Mouse (Mus musculus): ENCODE results near the gene Bri3bp.
"Not testable (repeated sequence)": the region's sequence is repeated elsewhere in the genome, so short reads cannot be mapped to it uniquely, and the experiment has no call there.

Bri3bp gene

DNA sequence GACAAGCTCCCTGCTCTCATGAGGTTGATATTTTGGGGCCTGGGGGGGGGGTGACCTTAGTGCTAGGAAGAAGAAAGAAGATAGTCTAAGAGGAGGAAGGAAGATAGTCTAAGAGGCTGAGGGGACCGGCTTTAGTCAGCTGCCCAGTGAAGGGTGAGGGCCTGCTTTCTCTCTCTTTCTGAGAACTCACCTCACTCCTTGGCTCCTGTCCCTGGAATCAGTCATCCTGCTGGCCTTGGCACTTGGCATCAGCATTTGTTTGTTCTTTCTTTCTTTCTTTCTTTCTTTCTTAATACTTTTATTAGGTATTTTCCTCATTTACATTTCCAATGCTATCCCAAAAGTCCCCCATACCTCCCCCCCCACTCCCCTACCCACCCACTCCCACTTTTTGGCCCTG lies 44.7 kb downstream of the Bri3bp start:
- DNase-seq (ENCODE audit: low spot score), result no peak

DNA sequence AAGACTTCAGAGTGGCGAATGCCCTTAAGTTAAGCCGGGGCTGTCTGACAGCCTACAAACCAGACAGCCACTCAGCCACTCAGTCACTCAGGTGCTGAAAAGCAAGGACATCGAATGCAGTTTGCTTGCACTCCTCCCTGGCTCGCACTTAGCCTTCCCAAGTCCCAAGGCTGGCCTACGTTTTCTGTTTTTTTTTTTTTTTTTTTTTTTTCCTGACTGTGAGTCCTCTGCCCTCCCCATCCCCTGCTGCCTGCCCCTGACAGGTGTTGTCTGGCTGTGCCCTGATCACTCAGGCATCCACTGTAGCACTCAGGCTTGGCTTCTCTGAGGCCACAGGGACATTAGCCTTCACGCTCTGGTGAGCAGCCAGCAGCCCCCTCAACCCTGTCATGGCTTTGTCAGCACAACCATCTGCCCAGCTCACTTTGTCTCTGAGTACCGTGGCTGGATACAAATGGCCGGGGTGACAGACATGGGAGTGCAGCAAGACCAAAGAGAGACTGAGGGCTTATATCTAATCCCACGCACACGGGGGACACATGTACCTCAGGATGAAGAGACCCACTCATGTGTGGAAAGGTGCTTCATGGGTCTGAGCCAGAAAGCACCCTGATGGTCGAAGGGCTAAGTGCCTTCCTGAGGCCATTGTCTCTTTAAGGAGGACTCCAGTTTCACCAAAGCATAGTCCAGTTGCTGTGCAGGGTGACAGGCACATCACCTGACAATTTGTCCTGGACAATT lies 46.2 kb downstream of the Bri3bp start:
- no peak for DNase-seq (ENCODE audit: low spot score)

DNA sequence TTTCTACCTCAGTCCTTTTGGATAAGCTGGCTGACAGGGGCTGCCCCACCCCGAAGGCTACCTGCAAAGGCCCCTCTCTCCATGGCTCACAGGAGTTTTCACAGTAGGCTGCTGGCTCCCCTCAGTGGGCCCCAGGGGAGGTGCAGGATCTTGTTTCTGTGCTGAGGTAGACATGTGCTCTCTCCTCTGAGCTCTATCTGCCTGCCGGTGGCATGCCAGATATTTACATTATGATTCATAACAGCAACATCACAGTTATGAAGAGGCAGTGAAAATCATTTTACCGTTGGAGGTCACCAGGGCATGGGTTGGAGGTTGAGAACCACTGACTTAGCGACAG lies 46.7 kb downstream of the Bri3bp start:
- DNase-seq (ENCODE audit: low spot score), result no peak

DNA sequence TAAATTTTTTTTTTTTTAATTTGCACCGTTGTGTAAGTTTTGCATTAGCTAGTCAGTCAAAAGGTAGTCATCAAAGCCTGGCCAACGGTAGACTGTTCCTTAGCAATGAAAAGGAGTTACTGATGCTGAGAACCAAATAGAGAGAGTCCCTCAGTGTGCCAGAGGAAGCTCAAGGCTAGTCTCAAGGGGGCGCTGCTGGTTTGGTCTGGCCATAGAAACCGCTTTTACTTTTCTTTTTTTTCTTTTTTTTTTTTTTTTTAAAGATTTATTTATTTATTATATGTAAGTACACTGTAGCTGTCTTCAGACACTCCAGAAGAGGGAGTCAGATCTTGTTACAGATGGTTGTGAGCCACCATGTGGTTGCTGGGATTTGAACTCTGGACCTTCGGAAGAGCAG lies 47.6 kb downstream of the Bri3bp start:
- not testable (repeated sequence) for DNase-seq (ENCODE audit: low spot score)

DNA sequence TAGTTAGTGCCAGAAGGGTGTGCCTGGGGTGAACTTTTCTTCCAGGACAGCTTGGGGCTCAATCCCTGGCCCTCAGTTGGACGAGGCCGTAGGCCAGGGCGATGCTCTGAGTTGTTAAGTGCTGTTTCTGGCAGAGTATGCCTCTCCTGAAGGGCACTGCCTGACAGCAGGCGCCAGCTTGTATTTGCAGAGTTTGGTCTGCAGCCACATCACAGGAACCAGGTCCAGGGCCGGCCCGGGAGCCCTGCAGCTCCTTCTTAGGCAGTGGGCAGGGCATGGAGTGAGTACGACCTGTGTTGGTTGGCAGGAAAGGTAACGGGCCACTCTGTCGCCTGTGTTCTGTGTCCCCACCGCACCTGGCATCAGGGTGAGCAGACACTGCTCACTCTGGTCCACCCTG lies 49.7 kb downstream of the Bri3bp start:
- DNase-seq (ENCODE audit: low spot score), result no peak

DNA sequence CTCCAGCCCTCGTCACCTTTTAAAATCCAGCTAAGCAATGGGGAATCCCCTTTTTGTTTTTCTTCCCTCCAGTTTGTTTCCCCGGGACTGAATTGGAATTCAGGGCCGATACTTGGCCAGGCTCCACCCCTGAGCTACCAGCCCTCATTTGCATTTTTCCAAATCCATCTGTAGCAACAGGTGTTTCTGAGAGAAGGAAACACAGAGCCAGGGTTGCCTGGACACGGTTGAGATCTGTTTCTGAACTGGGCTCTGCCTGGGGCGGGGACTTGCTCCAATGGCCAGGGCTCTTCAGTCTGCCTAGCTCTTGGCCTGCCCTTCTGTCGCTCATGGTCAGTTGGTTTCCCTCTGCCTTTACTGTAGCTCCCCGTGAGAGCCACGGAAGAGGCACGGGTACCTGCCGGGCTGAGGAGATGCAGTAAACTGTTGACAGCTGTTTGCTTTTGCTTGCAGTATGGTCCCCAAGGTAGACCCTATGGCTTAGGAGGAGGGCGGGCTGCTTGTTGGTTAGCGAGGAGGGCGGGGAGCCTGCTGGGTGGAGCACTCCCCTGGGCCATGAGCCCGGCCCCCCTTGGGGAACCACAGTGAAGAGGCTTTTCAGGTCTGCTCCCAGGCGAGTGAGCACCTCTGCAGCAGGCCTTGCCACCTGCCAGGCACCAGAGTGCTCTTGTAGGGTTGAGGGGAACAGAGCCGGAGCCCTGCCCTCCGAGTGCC lies 51.2 kb downstream of the Bri3bp start:
- no peak for DNase-seq (ENCODE audit: low spot score)

DNA sequence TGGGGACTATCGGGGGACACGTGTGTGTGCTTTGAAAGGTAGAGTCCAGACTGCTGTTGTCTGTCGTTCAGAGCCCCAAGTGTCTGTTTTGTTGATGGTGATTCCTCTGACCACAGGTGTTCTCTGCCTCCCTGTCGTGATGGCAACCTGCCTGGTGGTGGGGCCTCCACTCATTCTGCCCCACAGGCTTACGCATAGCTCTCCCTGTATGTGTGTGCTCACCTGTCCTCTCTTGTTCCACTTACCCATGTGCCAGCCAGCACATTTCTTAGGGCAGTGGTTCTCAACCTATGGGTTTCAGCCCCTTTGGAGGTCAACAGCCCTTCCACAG lies 51.7 kb downstream of the Bri3bp start:
- DNase-seq (ENCODE audit: low spot score), result no peak

DNA sequence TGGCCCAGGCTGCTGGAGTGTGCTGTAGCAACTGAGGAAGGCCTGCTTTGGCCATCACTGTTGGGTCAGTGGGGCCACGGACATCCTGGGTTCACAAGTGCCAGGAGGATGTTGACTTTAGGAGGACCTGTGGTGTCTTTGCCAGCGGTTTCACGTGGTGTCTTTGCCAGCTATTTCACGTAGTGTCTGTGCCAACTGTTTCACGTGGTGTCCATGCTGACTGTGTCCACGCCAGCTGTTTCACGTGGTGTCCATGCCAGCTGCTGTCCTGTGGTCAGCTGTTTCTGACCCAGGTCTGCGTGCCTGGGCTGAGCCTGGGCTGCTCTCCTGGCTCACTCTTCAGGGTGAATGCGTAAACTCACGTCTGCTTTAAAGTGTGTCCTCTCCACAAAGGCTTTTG lies 54.3 kb downstream of the Bri3bp start:
- DNase-seq (ENCODE audit: low spot score), result no peak

DNA sequence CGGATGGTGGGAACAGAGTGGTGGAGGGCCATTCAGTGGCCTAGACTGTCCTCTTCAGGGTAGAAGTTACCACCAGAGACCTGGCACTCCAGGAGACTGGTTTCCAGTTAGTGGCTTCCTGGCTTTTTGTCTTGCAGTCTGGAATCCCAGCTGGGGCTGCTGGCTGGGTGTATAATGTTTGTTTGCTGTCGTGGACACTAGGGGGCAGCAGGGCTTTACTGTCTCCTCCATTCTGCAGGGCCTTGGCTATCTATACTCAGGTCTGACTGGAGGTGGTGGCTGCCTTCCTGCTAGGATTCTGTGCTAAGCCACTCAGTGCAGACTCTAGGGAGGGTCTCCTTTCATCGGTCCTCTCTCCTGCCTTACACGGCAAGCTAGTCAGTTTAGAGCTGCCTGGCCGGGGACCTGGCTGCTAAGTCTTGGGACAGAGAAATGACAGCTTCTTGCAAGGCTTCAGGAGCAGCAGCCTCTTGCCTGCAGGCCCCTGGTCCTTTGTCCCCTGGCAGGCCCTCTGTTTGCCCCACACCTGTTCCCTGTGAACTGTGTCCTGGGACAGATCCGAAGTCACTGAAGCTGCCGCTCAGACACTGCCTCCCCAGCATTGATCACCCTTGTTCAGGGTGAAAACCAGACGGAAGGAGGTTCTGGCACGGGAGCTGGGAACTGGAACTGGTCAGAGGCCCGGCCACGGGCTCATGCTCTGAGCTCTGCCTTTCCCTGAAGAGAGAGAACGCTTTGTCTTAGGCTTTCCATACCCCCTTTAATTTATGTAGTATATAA lies 56.6 kb downstream of the Bri3bp start:
- peak; percentile 69 for DNase-seq (ENCODE audit: low spot score)

DNA sequence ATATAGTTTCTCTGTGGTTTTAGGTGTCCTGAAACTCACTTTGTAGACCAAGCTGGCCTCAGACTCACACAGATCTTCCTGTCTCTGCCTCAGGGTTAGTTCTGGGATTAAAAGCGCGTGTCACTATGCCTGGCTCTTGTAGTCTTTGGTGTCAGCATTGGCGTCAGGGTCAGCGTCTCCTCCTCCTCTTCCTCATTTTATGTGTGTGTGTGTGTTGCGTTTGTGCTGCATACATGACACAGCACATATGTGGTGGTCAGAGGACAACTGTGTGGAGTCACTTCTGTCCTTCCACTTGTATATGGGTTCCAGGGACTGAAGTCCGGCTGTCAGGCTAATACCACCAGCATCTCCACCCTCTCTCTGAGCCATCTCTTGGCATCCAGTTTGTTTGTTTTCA lies 60.1 kb downstream of the Bri3bp start:
- DNase-seq (ENCODE audit: low spot score), result no peak

DNA sequence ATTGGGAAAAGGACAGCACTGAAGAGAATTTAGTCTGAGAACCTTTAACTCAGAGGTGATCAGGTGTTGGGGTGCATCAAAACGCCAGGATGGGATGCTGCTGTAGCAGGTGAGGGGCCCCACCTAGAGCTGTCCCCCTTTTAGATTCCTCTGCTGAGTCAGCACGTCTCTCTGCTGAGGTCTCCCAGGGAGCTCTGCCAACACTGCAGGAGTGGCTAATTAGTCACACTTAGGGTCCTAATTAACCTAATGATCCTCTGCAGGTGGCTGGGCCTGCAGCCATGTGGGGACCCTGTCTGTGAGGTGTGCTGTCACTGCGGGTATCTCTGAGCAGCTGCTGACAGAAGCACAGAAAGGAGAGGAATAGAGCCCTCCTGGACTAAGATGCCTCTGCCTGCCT lies 60.8 kb downstream of the Bri3bp start:
- no peak for DNase-seq (ENCODE audit: low spot score)

DNA sequence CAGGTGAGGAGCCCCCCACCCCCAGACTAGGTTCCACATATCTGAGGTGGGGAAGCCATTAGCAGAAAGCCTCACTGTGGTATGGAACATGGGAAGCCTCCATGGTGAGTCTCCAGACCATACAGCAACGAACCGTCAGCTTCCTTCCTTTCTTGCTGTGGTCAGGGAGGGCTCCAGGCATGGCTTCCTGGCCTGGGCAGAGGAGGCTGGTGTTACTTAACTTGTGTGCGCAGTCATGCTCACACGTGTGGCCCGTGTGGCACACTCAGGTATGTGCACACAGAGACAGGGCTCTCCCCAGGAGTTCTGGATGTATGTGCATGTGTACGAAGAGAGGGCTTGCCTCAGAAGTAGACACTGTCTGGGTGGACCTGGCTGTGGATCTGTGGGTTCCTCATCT lies 62.3 kb downstream of the Bri3bp start:
- no peak for DNase-seq (ENCODE audit: low spot score)

DNA sequence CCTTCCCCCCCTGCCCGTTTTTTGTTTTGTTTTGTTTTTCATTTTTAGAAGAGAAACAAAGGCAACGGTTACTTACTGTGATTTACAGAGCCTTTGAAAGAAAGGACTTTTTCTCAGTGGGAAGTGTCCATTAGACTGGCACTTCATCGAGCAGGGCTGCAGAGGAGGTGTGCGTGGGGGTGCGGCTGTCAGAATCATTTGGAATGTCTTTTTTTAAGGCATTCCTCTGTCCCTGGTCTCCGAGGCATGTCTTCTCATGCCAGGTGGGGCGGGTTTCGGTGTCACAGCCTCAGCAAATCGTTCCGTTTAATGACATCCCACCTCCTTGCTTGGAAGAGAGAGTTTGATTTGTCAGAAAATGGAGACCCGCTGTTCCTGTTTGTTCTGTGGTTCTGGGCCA lies 63.3 kb downstream of the Bri3bp start:
- DNase-seq (ENCODE audit: low spot score), result no peak

DNA sequence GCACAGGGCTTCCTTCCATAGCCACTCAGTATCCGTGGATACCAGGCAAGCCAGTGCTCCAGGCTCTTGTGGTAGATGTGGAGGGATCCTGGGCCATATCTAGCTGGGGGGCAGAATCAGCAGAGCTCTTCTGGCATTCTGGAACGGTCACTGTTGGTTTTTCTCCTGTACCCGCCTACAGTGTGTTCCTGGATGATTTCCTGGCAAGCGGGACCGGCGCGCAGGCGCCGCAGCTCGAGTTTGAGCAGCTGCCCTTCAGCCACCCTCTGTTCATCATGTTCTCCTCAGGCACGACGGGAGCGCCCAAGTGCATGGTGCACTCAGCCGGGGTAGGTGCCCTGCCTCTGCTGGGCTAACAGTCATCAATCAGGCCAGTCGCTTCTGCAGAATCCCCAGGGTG lies 64.6 kb downstream of the Bri3bp start:
- DNase-seq (ENCODE audit: low spot score), result no peak

DNA sequence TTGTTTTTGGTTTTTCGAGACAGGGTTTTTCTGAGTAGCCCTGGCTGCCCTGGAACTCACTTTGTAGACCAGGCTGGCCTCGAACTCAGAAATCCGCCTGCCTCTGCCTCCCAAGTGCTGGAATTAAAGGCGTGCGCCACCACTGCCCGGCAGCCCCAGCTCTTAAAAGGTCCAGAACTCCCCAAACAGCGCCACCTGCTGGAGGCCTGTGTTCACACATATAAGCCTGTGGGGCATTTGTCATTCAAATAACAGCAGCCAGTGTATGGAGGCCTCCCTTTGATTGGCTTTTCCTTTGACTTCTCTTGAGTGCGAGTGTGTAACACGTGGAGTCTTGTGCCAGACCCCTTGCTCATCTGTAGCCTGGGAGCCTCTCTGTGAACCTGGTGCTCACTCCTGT lies 66.2 kb downstream of the Bri3bp start:
- DNase-seq (ENCODE audit: low spot score), result no peak

DNA sequence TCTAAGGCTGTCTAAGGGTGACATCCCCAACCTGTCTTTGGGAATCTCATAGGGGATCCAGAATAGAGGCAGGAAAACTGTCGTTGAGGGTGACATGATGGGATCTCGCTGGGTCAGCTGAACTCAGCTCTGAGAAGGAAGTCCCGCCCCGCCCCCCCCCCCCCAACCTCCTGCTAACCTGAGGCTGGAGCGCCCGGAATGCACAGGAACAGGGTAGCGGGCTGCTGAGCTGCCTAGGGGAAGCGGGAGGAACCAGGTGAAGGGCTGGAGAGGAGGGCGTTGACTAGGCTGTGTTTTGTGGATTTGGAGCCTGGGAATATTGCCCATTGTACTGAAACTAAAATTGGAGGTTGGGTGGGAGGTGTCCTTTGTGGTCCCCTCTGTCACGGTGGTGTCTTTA lies 66.6 kb downstream of the Bri3bp start:
- DNase-seq (ENCODE audit: low spot score), result no peak

DNA sequence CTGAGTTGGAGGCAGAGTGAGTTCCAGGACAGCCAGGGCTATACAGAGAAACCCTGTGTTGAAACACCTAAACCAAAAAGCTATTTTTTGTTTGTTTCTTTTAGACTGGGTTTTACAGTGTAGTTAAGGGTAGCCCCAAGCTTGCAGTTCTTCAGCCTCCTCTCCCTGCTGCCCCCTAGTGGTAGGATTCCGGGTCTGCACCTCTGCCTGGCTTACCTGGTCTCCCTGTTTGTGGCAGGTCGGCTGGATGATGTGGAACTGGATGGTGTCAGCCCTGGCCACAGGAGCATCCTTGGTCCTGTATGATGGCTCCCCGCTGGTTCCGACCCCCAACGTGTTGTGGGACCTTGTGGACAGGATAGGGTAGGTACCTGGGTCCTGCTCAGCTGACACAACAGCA lies 68.2 kb downstream of the Bri3bp start:
- no peak for DNase-seq (ENCODE audit: low spot score)
